Mouse (Mus musculus) bone marrow macrophage, adult 2 months (primary cell): ENCODE measurements at regions not wholly inside any gene's neighbourhood (a gene's known extent, or its start where the extent isn't known, plus 50 kb on each side); places are given as distances from the start of the nearest gene placed in this dataset.

Experiments used
- CTCF ChIP-seq: IDR thresholded peaks from 2 replicates; pipeline ENCODE4 v1.5.1; 2012; ENCODE audit warnings: low read depth, mild to moderate bottlenecking, low read length, moderate library complexity
- POLR2A ChIP-seq: IDR thresholded peaks from 2 replicates; pipeline ENCODE4 v1.6.1; 2012; ENCODE audit warnings: mild to moderate bottlenecking, low read depth, low read length, borderline replicate concordance

- TF ChIP-seq CTCF (no peak), POLR2A (no peak)
Observed at GRCm38 (mm10) chr10:56980821-56981220, 505.4 kb upstream of the Hsf2 start.
